Mouse (Mus musculus) E14TG2a.4 (cell line): ENCODE results near the gene Pax4.

Experiments used
- CTCF ChIP-seq: conservative IDR thresholded peaks from 2 replicates; pipeline ENCODE4 v1.5.1; 2014; ENCODE audit warnings: low read length
- NANOG ChIP-seq: IDR thresholded peaks from 2 replicates; pipeline ENCODE4 v1.6.1; 2014; ENCODE audit warnings: borderline replicate concordance, low read length, mixed read lengths

GRCm38 (mm10) chr6:28397681-28398203 lies 51.4 kb downstream of the Pax4 start, which contains the start of gene Zfp800:
- TF ChIP-seq CTCF (no peak), NANOG (no peak)
